Mouse (Mus musculus): ENCODE measurements at regions not wholly inside any gene's neighbourhood (a gene's known extent, or its start where the extent isn't known, plus 50 kb on each side); places are given as distances from the start of the nearest gene placed in this dataset.
"Not testable (repeated sequence)": the region's sequence is repeated elsewhere in the genome, so short reads cannot be mapped to it uniquely, and the experiment has no call there.

DNA sequence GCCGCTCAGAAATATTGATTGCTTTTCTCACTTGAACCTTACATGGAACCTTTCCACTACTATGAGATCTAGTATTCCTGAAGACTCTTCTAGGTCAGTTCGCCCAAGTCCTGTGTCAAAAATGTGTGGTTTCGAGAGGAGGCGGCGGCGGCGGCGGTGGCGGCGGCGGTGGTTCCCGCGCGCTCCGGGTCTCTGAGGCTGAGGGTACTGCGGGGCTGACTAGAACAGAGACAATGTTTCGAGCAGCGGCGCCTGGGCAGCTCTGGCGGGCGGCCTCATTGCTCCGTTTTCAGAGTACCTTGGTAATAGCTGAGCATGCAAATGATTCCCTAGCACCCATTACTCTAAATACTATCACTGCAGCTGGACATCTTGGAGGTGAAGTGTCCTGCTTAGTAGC, 957.0 kb upstream of the Gm597 start:
- not testable (repeated sequence) for H3K4me1 ChIP-seq (ENCODE audit: control insufficient read depth, insufficient read depth, low read length); H3K36me3 ChIP-seq (ENCODE audit: control insufficient read depth, insufficient read depth, low read length); H3K27me3 ChIP-seq (ENCODE audit: control insufficient read depth, insufficient read depth, low read length); H3K4me3 ChIP-seq (ENCODE audit: low read depth, low read length); H3K9ac ChIP-seq (replicated peaks; ENCODE audit: low read depth, low read length); ATAC-seq (ENCODE audit: low read depth); H3K27ac ChIP-seq (ENCODE audit: low read depth, low read length); H3K4me2 ChIP-seq (ENCODE audit: low read depth, low read length); H3K9me3 ChIP-seq (ENCODE audit: control insufficient read depth, low read length)
- 89% methylated on average over 22 of the region's 22 CpGs for WGBS

DNA sequence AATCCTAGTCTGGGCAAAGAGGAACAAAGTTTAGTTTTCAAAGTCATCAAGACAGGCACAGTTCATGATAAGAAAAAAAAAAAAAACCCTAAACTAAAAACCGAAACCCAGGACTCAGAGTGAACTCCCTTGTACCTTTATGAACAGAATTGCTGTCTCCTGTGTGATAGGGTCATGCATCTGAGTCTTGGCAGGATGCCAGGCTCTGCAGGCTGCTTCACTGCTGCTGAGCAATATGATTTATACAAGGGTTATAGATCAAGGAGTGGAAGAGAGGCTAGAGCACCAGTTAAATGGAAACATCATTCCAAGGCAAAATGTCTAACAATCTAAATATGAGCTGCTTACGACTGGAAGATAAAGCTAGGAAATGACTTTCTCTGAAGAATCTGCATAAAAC, 951.9 kb upstream of the Gm597 start:
- Histone ChIP-seq H3K4me3 (ENCODE audit: low read depth, low read length) (no peak overlapping the region), H3K9me3 (ENCODE audit: control insufficient read depth, low read length) (no peaks in the 10 kb centered on the region), H3K27me3 (ENCODE audit: control insufficient read depth, insufficient read depth, low read length) (no peaks in the 10 kb centered on the region), H3K9ac (replicated peaks; ENCODE audit: low read depth, low read length) (no peak overlapping the region), H3K4me2 (ENCODE audit: low read depth, low read length) (no peak overlapping the region), H3K27ac (ENCODE audit: low read depth, low read length) (no peak overlapping the region), H3K36me3 (ENCODE audit: control insufficient read depth, insufficient read depth, low read length) (no peaks in the 10 kb centered on the region), H3K4me1 (ENCODE audit: control insufficient read depth, insufficient read depth, low read length) (0 out of 2 replicates have a peak, but pooled peaks cover 3% of the 10 kb centered on the region)
- 30% methylated on average over 2 of the region's 2 CpGs for WGBS
- ATAC-seq (ENCODE audit: low read depth), result peak; percentile 75; the same call in 1 of the 2 replicates
